Mouse (Mus musculus): Measurements from ENCODE around the gene Gif.

DNA sequence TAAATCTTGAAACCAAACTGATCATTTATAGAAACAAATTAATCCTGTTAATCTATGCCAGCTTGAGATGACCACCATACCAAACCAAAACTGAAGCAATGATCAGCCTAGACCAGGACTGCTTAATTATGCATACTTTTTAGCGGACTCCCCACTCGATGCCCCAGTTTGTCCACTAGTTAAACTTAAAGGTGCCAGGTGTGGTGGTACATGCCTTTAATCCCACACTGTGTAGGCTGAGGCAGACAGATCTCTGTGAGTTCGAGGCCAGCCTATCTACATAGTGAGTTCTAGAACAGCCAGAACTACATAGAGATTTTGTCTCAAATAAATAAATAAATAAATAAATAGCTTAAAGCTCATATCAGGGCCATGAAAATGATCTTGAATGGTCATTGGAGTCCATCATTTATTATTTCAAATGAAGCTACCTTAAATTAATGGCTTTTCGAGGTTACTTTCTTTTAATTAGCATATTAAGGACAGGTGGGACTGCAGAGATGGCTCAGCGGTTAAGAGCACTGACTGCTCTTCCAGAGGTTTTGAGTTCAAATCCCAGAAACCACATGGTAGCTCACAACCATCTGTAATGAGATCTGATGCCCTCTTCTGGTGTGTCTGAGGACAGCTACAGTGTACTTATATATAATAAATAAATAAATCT, 22.0 kb downstream of the Gif start:
- TF ChIP-seq CTCF (IDR thresholded peaks at IDR 0.05; ENCODE audit: control insufficient read depth, insufficient read depth, low read length) (no peak), POLR2A (IDR thresholded peaks at IDR 0.05; ENCODE audit: borderline replicate concordance, control insufficient read depth, low read depth, low read length) (no peak)

All from bone marrow, adult 2 months (tissue).